Mouse (Mus musculus) kidney, embryonic 14.5 days (tissue): ENCODE data around the gene Akap2. TPM values are rescaled to one million over a fixed set of nuclear protein-coding genes. Genes with fewer than 3 reads are reported as not detected.

Experiments used
- ATAC-seq: fragments of 200-750 bp; cut with Nextera tagmentation; 2 replicates; pipeline ENCODE4 v1.8.0; 2017; ENCODE audit warnings: moderate number of reproducible peaks, mild to moderate bottlenecking, moderate TSS enrichment, moderate library complexity; ENCODE audit not compliant: low FRiP score, low TSS enrichment
- H3K27ac ChIP-seq: fragments of 300-500 bp; sonication (generic); 2 replicates; pipeline ENCODE4 v1.5.1; 2014; ENCODE audit warnings: low read depth, mild to moderate bottlenecking, low read length, moderate library complexity, mixed read lengths
- H3K27me3 ChIP-seq: fragments of 300-500 bp; sonication (generic); 2 replicates; pipeline ENCODE4 v1.6.1; 2014; ENCODE audit warnings: mild to moderate bottlenecking, low read length; ENCODE audit not compliant: control insufficient read depth, insufficient read depth
- H3K36me3 ChIP-seq: fragments of 300-500 bp; sonication (generic); 2 replicates; pipeline ENCODE4 v1.6.1; 2014; ENCODE audit warnings: low read length, mixed read lengths; ENCODE audit not compliant: control insufficient read depth, insufficient read depth
- H3K4me1 ChIP-seq: fragments of 300-500 bp; sonication (generic); 2 replicates; pipeline ENCODE4 v1.6.1; 2014; ENCODE audit warnings: low read length, mixed read lengths; ENCODE audit not compliant: control insufficient read depth, insufficient read depth
- H3K4me2 ChIP-seq: fragments of 300-500 bp; sonication (generic); replicated peaks from 2 replicates; pipeline ENCODE4 v1.6.1; 2014; ENCODE audit warnings: low read depth, mild to moderate bottlenecking, low read length
- H3K4me3 ChIP-seq: fragments of 300-500 bp; sonication (generic); 2 replicates; pipeline ENCODE4 v1.5.1; 2014; ENCODE audit warnings: mild to moderate bottlenecking, low read length
- H3K9ac ChIP-seq: fragments of 300-500 bp; sonication (generic); 2 replicates; pipeline ENCODE4 v1.6.1; 2014; ENCODE audit warnings: low read depth, mild to moderate bottlenecking, low read length, moderate library complexity
- H3K9me3 ChIP-seq: fragments of 300-500 bp; sonication (generic); 2 replicates; pipeline ENCODE4 v1.6.1; 2016; ENCODE audit warnings: low read length; ENCODE audit not compliant: control insufficient read depth
- WGBS: fragments of 180-500 bp; shearing (Covaris S2); extraction: QIAGEN DNeasy Blood & Tissue Kit; methylation state at CpG from one replicate; pipeline ENCODE4 v1.1.7; 2014; 5-methylcytosine and 5-hydroxymethylcytosine counted together
- polyA plus RNA-seq: library from polyadenylated mRNA; unstranded; fragments of >200 nt; fragmentation: Nextera tagmentation; extraction: Ambion mirVana; gene quantifications from 2 replicates; pipeline ENCODE4 v1.2.1, GENCODE M21; 2014

Gene Akap2
- polyA plus RNA-seq, 1 experiment from 2014 or later = 24.0 TPM

GRCm38 (mm10) chr4:57680186-57680585 is 37.3 kb upstream of the Akap2 start:
- Histone ChIP-seq H3K27ac (no peak overlapping the region), H3K9ac (no peak overlapping the region), H3K4me1 (peaks cover 12% of the 10 kb centered on the region; the same call in 1 of the 2 replicates), H3K27me3 (no peaks in the 10 kb centered on the region), H3K9me3 (no peaks in the 10 kb centered on the region), H3K4me3 (no peak overlapping the region), H3K36me3 (no peaks in the 10 kb centered on the region), H3K4me2 (no peak overlapping the region)
- WGBS = 87% methylated on average over 12 of the region's 12 CpGs
- no peak for ATAC-seq

DNA sequence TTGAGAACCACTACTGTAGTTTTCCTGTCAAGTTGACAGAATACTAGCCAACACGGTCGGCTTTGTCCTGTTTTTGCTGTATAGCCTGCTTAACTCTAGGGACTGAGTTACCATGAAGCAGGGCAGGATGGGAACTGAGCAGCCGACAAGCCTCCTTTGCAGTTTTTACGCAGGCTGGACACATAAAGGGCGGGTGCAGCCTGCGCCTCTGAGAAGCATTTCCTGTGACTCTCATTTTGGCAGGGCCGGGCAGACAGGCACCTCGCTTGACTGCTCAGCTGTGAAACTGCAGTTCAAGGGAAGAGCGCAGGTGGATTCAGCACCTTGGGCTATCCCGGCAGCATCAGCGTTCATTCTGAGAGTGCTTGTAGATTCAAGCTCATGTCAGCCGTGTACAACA is 35.9 kb upstream of the Akap2 start:
- 18% methylated on average over 12 of the region's 12 CpGs for WGBS
- no peak overlapping the region for H3K9ac ChIP-seq
- H3K4me3 ChIP-seq = no peak overlapping the region
- H3K36me3 ChIP-seq = no peaks in the 10 kb centered on the region
- no peaks in the 10 kb centered on the region for H3K27me3 ChIP-seq
- ATAC-seq = peak; percentile 87
- H3K4me2 ChIP-seq = no peak overlapping the region
- H3K9me3 ChIP-seq = no peaks in the 10 kb centered on the region
- H3K27ac ChIP-seq = peak overlapping the region; percentile 37; the same call in 1 of the 2 replicates
- peaks cover 10% of the 10 kb centered on the region; the same call in 1 of the 2 replicates for H3K4me1 ChIP-seq

DNA sequence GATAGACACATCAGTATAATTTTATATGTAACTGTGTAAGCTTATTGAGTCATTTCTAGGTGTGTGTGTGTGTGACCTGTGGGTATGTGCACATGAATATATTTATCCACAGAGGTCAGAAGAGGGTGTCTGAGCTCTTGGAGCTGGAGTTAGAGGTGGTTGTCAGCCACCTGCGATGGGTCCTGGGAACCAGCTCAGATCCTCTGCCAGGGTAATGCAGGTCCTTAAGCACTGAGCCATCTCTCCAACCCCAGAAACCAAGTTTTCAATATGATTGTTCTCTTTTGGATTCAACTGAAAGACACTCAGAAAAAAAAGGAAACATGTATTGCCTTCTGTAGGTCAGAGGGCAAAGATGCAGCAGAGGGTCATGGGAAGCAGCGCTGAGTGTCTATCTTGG is 35.1 kb upstream of the Akap2 start:
- no peak overlapping the region for H3K27ac ChIP-seq
- no peaks in the 10 kb centered on the region for H3K9me3 ChIP-seq
- H3K9ac ChIP-seq = no peak overlapping the region
- no peaks in the 10 kb centered on the region for H3K27me3 ChIP-seq
- H3K4me3 ChIP-seq = no peak overlapping the region
- peak; percentile 20; the same call in 1 of the 2 replicates for ATAC-seq
- WGBS = 96% methylated on average over 2 of the region's 2 CpGs
- H3K4me2 ChIP-seq = no peak overlapping the region
- peaks cover 10% of the 10 kb centered on the region; the same call in 1 of the 2 replicates for H3K4me1 ChIP-seq
- H3K36me3 ChIP-seq = no peaks in the 10 kb centered on the region

DNA sequence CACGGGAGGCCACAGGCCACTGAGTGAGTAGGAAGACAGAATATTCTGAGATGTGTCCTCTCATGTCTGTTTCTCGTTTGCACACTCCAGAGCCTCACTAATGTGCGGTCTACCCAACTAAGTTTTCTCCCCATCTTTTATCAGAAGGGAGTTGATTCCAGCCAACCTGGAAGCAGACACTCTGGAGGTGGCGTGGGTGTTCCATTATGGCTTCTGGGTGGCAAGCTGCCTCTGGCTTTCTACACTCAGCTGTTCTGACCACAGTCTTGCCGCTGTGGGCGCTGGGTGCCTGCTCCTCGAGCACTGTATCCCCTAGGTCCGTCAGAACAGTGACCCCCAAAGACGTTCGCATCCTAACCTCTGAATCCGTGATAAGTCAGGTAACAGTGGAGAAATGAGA is 34.5 kb upstream of the Akap2 start:
- Histone ChIP-seq H3K27ac (no peak overlapping the region), H3K9ac (no peak overlapping the region), H3K4me3 (no peak overlapping the region), H3K9me3 (no peaks in the 10 kb centered on the region), H3K4me2 (no peak overlapping the region), H3K36me3 (no peaks in the 10 kb centered on the region), H3K4me1 (peaks cover 10% of the 10 kb centered on the region; the same call in 1 of the 2 replicates), H3K27me3 (no peaks in the 10 kb centered on the region)
- no peak for ATAC-seq
- WGBS = 87% methylated on average over 11 of the region's 11 CpGs

- Histone ChIP-seq H3K4me1 (peaks cover 10% of the 10 kb centered on the region; the same call in 1 of the 2 replicates), H3K9ac (no peak overlapping the region), H3K4me3 (no peak overlapping the region), H3K27me3 (no peaks in the 10 kb centered on the region), H3K4me2 (no peak overlapping the region), H3K27ac (no peak overlapping the region), H3K36me3 (no peaks in the 10 kb centered on the region), H3K9me3 (no peaks in the 10 kb centered on the region)
- 47% methylated on average over 12 of the region's 12 CpGs for WGBS
- ATAC-seq = no peak
These were observed 32.7 kb upstream of the Akap2 start for GRCm38 (mm10) chr4:57684676-57685215.

DNA sequence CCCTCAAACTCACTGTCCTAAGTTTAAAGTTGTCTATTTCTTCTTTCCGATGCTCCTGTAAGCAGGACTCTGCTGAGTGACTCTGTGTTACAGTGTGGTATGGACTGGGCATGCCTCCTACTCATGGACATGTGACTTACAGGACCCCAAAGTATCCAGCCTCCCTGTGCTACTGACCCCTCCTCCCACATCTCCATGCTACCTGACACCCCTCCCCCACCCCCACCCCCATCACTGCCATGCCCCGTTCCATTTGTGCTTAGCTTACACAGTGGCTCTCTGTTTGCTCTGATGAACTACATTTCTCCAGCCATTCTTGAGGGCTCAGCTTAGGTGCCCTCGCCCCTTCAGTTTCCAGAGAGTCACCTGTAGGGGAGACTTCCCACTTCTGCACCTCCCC is 30.7 kb upstream of the Akap2 start:
- WGBS = 58% methylated on average over 3 of the region's 3 CpGs
- H3K4me2 ChIP-seq = no peak overlapping the region
- no peak overlapping the region for H3K27ac ChIP-seq
- no peak overlapping the region for H3K9ac ChIP-seq
- no peaks in the 10 kb centered on the region for H3K27me3 ChIP-seq
- H3K9me3 ChIP-seq = no peaks in the 10 kb centered on the region
- no peak overlapping the region for H3K4me3 ChIP-seq
- H3K36me3 ChIP-seq = no peaks in the 10 kb centered on the region
- no peak for ATAC-seq
- H3K4me1 ChIP-seq = 0 out of 2 replicates have a peak, but pooled peaks cover 2% of the 10 kb centered on the region

- no peak overlapping the region for H3K4me3 ChIP-seq
- WGBS = 86% methylated on average over 3 of the region's 3 CpGs
- H3K9ac ChIP-seq = no peak overlapping the region
- H3K27me3 ChIP-seq = no peaks in the 10 kb centered on the region
- no peaks in the 10 kb centered on the region for H3K4me1 ChIP-seq
- no peaks in the 10 kb centered on the region for H3K36me3 ChIP-seq
- ATAC-seq = no peak
- no peak overlapping the region for H3K27ac ChIP-seq
- H3K9me3 ChIP-seq = no peaks in the 10 kb centered on the region
- no peak overlapping the region for H3K4me2 ChIP-seq
These were observed 29.9 kb upstream of the Akap2 start for GRCm38 (mm10) chr4:57687583-57687982.

GRCm38 (mm10) chr4:57688131-57688530 is 29.3 kb upstream of the Akap2 start:
- Histone ChIP-seq H3K9me3 (no peaks in the 10 kb centered on the region), H3K4me2 (no peak overlapping the region), H3K4me1 (no peaks in the 10 kb centered on the region), H3K27me3 (no peaks in the 10 kb centered on the region), H3K36me3 (no peaks in the 10 kb centered on the region), H3K4me3 (no peak overlapping the region), H3K9ac (no peak overlapping the region), H3K27ac (no peak overlapping the region)
- ATAC-seq = no peak
- 71% methylated on average over 9 of the region's 9 CpGs for WGBS

DNA sequence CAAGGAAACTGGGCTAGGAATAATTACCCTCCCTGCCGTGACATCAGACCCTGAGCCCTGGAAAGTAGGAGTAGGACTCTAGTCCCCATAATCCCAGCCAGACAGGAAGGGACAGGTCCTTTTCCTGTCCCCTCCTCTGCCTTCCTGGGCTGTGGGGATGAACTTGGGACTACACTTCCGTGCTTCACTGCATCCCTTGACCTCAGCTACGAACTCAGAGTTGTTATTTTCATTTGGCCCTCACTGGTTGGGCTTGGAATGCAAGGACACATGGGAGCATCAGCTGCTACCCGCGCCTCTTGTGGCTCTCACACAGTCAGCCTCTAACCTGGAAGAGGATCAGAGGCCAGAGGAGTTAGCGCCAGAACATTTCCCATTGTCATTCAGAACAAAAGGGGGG is 27.5 kb upstream of the Akap2 start:
- Histone ChIP-seq H3K4me1 (no peaks in the 10 kb centered on the region), H3K9ac (no peak overlapping the region), H3K9me3 (no peaks in the 10 kb centered on the region), H3K4me3 (no peak overlapping the region), H3K27me3 (no peaks in the 10 kb centered on the region), H3K4me2 (no peak overlapping the region), H3K27ac (no peak overlapping the region), H3K36me3 (no peaks in the 10 kb centered on the region)
- 54% methylated on average over 6 of the region's 6 CpGs for WGBS
- ATAC-seq = no peak
